8 mouse cellular contexts compared by ENCODE assay signal in the genomic region with DNA sequence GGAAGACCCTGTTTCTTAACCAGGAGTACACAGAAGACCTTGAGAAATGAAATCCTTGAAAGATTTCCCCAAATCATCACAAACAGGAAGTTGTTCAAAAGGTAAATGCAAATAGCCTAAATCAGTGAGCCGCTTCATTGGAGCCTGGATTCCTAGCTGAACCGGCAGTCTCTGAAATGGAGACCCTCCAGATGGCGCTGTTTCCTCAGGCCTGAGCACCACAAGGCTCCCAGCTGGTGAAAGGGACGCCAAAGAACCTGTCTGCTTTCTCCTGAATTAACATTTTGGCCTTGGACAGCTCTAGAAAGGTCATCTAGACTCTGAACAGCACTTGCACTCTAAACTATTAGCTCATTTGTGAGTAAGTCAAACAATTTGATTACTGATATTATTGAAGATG. TPM values are rescaled to one million over a fixed set of nuclear protein-coding genes. Genes with fewer than 3 reads are reported as not detected.
DNase-seq lines count a peak whose midpoint lies in the region; ATAC-seq and TF ChIP-seq lines count a peak whose summit lies in the region.

No protein-coding gene starts in this region.

- intact Hi-C loops in left cerebral cortex, postnatal 25 days (cut with DNase I) = loop anchor here (1.0 to 5.0 kb wide), 2 partner anchors 166 to 408 kb away; no protein-coding TSS in a partner anchor

- H3K4me3 ChIP-seq in intestine, embryonic 14.5 days (ENCODE audit: low read depth, low read length) = no peak overlapping the region
- no peak overlapping the region for H3K4me3 ChIP-seq in intestine, embryonic 15.5 days (replicated peaks)
- no peak overlapping the region for H3K4me3 ChIP-seq in hindbrain, postnatal 0 days (ENCODE audit: low read length)
- no peak overlapping the region for H3K4me3 ChIP-seq in neural tube, embryonic 11.5 days (ENCODE audit: low read depth, low read length)

- peaks cover 36% of the 10 kb centered on the region for H3K36me3 ChIP-seq in intestine, embryonic 14.5 days (ENCODE audit: control insufficient read depth, insufficient read depth, low read length)
- 0 out of 2 replicates have a peak, but pooled peaks cover 13% of the 10 kb centered on the region for H3K36me3 ChIP-seq in intestine, embryonic 15.5 days
- H3K36me3 ChIP-seq in hindbrain, postnatal 0 days (ENCODE audit: insufficient read depth, low read length) = peaks cover 11% of the 10 kb centered on the region; the same call in 1 of the 2 replicates
- peaks cover 2% of the 10 kb centered on the region for H3K36me3 ChIP-seq in neural tube, embryonic 11.5 days (ENCODE audit: control insufficient read depth, insufficient read depth, low read length)

- 13% methylated on average over 4 of the region's 4 CpGs for WGBS in intestine, embryonic 14.5 days
- 5% methylated on average over 4 of the region's 4 CpGs for WGBS in intestine, embryonic 15.5 days
- WGBS in hindbrain, postnatal 0 days = 5% methylated on average over 4 of the region's 4 CpGs
- 15% methylated on average over 4 of the region's 4 CpGs for WGBS in neural tube, embryonic 11.5 days

- H3K27ac ChIP-seq in intestine, embryonic 14.5 days (ENCODE audit: low read depth) = no peak overlapping the region
- H3K27ac ChIP-seq in intestine, embryonic 15.5 days = no peak overlapping the region
- no peak overlapping the region for H3K27ac ChIP-seq in hindbrain, postnatal 0 days
- H3K27ac ChIP-seq in neural tube, embryonic 11.5 days (ENCODE audit: low read depth, low read length) = no peak overlapping the region

- TF ChIP-seq CTCF in hindbrain, postnatal 0 days (IDR thresholded peaks at IDR 0.05; ENCODE audit: low read depth) = peak; percentile 96

- H3K9me3 ChIP-seq in intestine, embryonic 14.5 days (ENCODE audit: control insufficient read depth, low read length) = no peaks in the 10 kb centered on the region
- no peaks in the 10 kb centered on the region for H3K9me3 ChIP-seq in intestine, embryonic 15.5 days
- H3K9me3 ChIP-seq in hindbrain, postnatal 0 days (ENCODE audit: low read length) = no peaks in the 10 kb centered on the region
- H3K9me3 ChIP-seq in neural tube, embryonic 11.5 days (ENCODE audit: control insufficient read depth, low read length) = no peaks in the 10 kb centered on the region

- peak; percentile 84 for DNase-seq in intestine, embryonic 14.5 days (ENCODE audit: low spot score)
- peak; percentile 40 for DNase-seq in brain, embryonic 18.5 days (ENCODE audit: low read depth, low spot score)
- peak; percentile 29 for DNase-seq in fibroblast of lung, adult 2 months (ENCODE audit: low read depth)
- DNase-seq in hindbrain, postnatal 0 days (ENCODE audit: low spot score) = peak; percentile 92
- DNase-seq in left cerebral cortex, postnatal 25 days (ENCODE audit: low spot score in 2 of 2) = peak; percentile 79
- DNase-seq in neural tube, embryonic 11.5 days (ENCODE audit: low spot score) = peak; percentile 76
- DNase-seq in thymus, postnatal 36 days = peak; percentile 38 to 39

- no peak overlapping the region for H3K4me2 ChIP-seq in intestine, embryonic 14.5 days (ENCODE audit: low read length)
- no peak overlapping the region for H3K4me2 ChIP-seq in intestine, embryonic 15.5 days (replicated peaks)
- no peak overlapping the region for H3K4me2 ChIP-seq in hindbrain, postnatal 0 days (ENCODE audit: low read depth, low read length)
- H3K4me2 ChIP-seq in neural tube, embryonic 11.5 days (ENCODE audit: low read depth) = no peak overlapping the region

- no peak for ATAC-seq in intestine, embryonic 14.5 days (replicated peaks; ENCODE audit: low FRiP score, low TSS enrichment, low read depth)
- no peak for ATAC-seq in intestine, embryonic 15.5 days
- no peak for ATAC-seq in hindbrain, postnatal 0 days
- no peak for ATAC-seq in neural tube, embryonic 11.5 days (ENCODE audit: insufficient read depth, low FRiP score, low TSS enrichment)

- no peak overlapping the region for H3K9ac ChIP-seq in intestine, embryonic 14.5 days (ENCODE audit: low read length)
- H3K9ac ChIP-seq in intestine, embryonic 15.5 days = no peak overlapping the region
- no peak overlapping the region for H3K9ac ChIP-seq in hindbrain, postnatal 0 days (replicated peaks; ENCODE audit: low read length)
- H3K9ac ChIP-seq in neural tube, embryonic 11.5 days (ENCODE audit: low read length) = no peak overlapping the region

- no peaks in the 10 kb centered on the region for H3K27me3 ChIP-seq in intestine, embryonic 14.5 days (replicated peaks; ENCODE audit: control insufficient read depth, insufficient read depth, low read length)
- H3K27me3 ChIP-seq in intestine, embryonic 15.5 days (replicated peaks) = no peaks in the 10 kb centered on the region
- H3K27me3 ChIP-seq in hindbrain, postnatal 0 days (ENCODE audit: insufficient read depth, low read length) = no peaks in the 10 kb centered on the region
- H3K27me3 ChIP-seq in neural tube, embryonic 11.5 days (ENCODE audit: control insufficient read depth, insufficient read depth, low read length) = no peaks in the 10 kb centered on the region

- H3K4me1 ChIP-seq in intestine, embryonic 14.5 days (replicated peaks; ENCODE audit: control insufficient read depth, insufficient read depth, low read length) = no peaks in the 10 kb centered on the region
- no peaks in the 10 kb centered on the region for H3K4me1 ChIP-seq in intestine, embryonic 15.5 days (replicated peaks)
- no peaks in the 10 kb centered on the region for H3K4me1 ChIP-seq in hindbrain, postnatal 0 days (ENCODE audit: insufficient read depth, low read length)
- no peaks in the 10 kb centered on the region for H3K4me1 ChIP-seq in neural tube, embryonic 11.5 days (ENCODE audit: control insufficient read depth, insufficient read depth, low read length)

RNA-seq across cellular contexts. Expression of gene Tmprss5, which starts 0.5 kb away (rescaled TPM):
- polyA plus RNA-seq in intestine, embryonic 14.5 days (2014; fragmentation: Nextera tagmentation; extraction: Ambion mirVana) = 1.2 and 1.3 TPM in 2 replicates
- polyA plus RNA-seq in intestine, embryonic 15.5 days (2015; fragmentation: Nextera tagmentation; extraction: Ambion mirVana) = 0.90 and 1.2 TPM in 2 replicates
- 0.25 and 1.5 TPM in 2 replicates for total RNA-seq in hindbrain, postnatal 0 days (2014; rRNA removed)
- 0.86 and 0.98 TPM in 2 replicates for polyA plus RNA-seq in hindbrain, postnatal 0 days (2015; fragmentation: Nextera tagmentation; extraction: Ambion mirVana)
- total RNA-seq in left cerebral cortex, postnatal 25 days (2021) = under 1 TPM in 1 of 2 experiments, not detected in 1; 0.80 TPM
- 0.74 and 0.86 TPM in 2 replicates for polyA plus RNA-seq in neural tube, embryonic 11.5 days (2014; fragmentation: Nextera tagmentation; extraction: Ambion mirVana)

RNA-seq across cellular contexts. Expression of gene Zw10, which starts 26.1 kb away (rescaled TPM):
- polyA plus RNA-seq in intestine, embryonic 14.5 days (2014; fragmentation: Nextera tagmentation; extraction: Ambion mirVana) = 37.0 and 44.0 TPM in 2 replicates
- polyA plus RNA-seq in intestine, embryonic 15.5 days (2015; fragmentation: Nextera tagmentation; extraction: Ambion mirVana) = 27.4 and 30.4 TPM in 2 replicates
- 13.0 and 15.6 TPM in 2 replicates for total RNA-seq in hindbrain, postnatal 0 days (2014; rRNA removed)
- 17.6 and 18.7 TPM in 2 replicates for polyA plus RNA-seq in hindbrain, postnatal 0 days (2015; fragmentation: Nextera tagmentation; extraction: Ambion mirVana)
- 10 to 100 TPM; 15.9 to 17.6 TPM for total RNA-seq in left cerebral cortex, postnatal 25 days (2021)
- polyA plus RNA-seq in neural tube, embryonic 11.5 days (2014; fragmentation: Nextera tagmentation; extraction: Ambion mirVana) = 46.6 and 49.9 TPM in 2 replicates

Comparison
In these comparisons a context has a peak if more than half of its experiments do, and no peak if none do; other contexts are left out.
1. DNase-seq: peak in every context shown above with its lines; median percentile 92 in hindbrain, postnatal 0 days; 84 in intestine, embryonic 14.5 days; 79 in left cerebral cortex, postnatal 25 days; 76 in neural tube, embryonic 11.5 days; 40 in brain, embryonic 18.5 days; 38 in thymus, postnatal 36 days; 29 in fibroblast of lung, adult 2 months.